Mouse (Mus musculus) forebrain, embryonic 12.5 days (tissue): ENCODE results near the gene Klrb1b. TPM values are rescaled to one million over a fixed set of nuclear protein-coding genes. Genes with fewer than 3 reads are reported as not detected.
A peak's percentile ranks its signal among the peaks of the same experiment; 100 is the strongest.

ENCODE experiments used
- ATAC-seq: fragments of 200-750 bp; cut with Nextera tagmentation; 2 replicates; pipeline ENCODE4 v1.8.0; 2017; ENCODE audit warnings: moderate TSS enrichment; ENCODE audit not compliant: low FRiP score
- H3K27ac ChIP-seq: fragments of 300-500 bp; sonication (generic); 2 replicates; pipeline ENCODE4 v1.5.1; 2016; ENCODE audit warnings: mild to moderate bottlenecking
- H3K27me3 ChIP-seq: fragments of 300-500 bp; sonication (generic); 2 replicates; pipeline ENCODE4 v1.6.1; 2016; ENCODE audit warnings: mild to moderate bottlenecking
- H3K36me3 ChIP-seq: fragments of 300-500 bp; sonication (generic); replicated peaks from 2 replicates; pipeline ENCODE4 v1.6.1; 2016; ENCODE audit warnings: mild to moderate bottlenecking
- H3K4me1 ChIP-seq: fragments of 300-500 bp; sonication (generic); 2 replicates; pipeline ENCODE4 v1.6.1; 2016
- H3K4me2 ChIP-seq: fragments of 300-500 bp; sonication (generic); 2 replicates; pipeline ENCODE4 v1.6.1; 2016; ENCODE audit warnings: mild to moderate bottlenecking, moderate library complexity
- H3K4me3 ChIP-seq: fragments of 300-500 bp; sonication (generic); replicated peaks from 2 replicates; pipeline ENCODE4 v1.5.1; 2016; ENCODE audit warnings: mild to moderate bottlenecking
- H3K9ac ChIP-seq: fragments of 300-500 bp; sonication (generic); 2 replicates; pipeline ENCODE4 v1.6.1; 2016; ENCODE audit warnings: mild to moderate bottlenecking
- H3K9me3 ChIP-seq: fragments of 300-500 bp; sonication (generic); 2 replicates; pipeline ENCODE4 v1.6.1; 2016
- WGBS: fragments of 180-500 bp; shearing (Covaris S2); methylation state at CpG from one replicate; pipeline ENCODE4 v1.1.7; 2016; 5-methylcytosine and 5-hydroxymethylcytosine counted together
- polyA plus RNA-seq: library from polyadenylated mRNA; unstranded; fragments of >200 nt; fragmentation: Nextera tagmentation; extraction: Ambion mirVana; gene quantifications from 2 replicates; pipeline ENCODE4 v1.2.1, GENCODE M21; 2016

Klrb1b gene
- polyA plus RNA-seq, result not detected in 2 replicates

- no peaks in the 10 kb centered on the region for H3K4me1 ChIP-seq
- H3K27ac ChIP-seq, result no peak within 1 kb of the TSS
- ATAC-seq, result no peak
- H3K9me3 ChIP-seq, result no peaks in the 10 kb centered on the region
- H3K36me3 ChIP-seq, result no peaks in the 10 kb centered on the region
- no peak within 1 kb of the TSS for H3K4me3 ChIP-seq
- no peaks in the 10 kb centered on the region for H3K27me3 ChIP-seq
- H3K4me2 ChIP-seq, result no peak within 1 kb of the TSS
- no peak within 1 kb of the TSS for H3K9ac ChIP-seq
- 92% methylated on average over 6 of the region's 6 CpGs for WGBS
These were observed at the start of gene Klrb1b, which contains the start of gene Gm44511 for GRCm38 (mm10) chr6:128826132-128826531. TSS of gene Klrb1b (minus strand) at chr6:128826331. TSS of gene Gm44511 (minus strand) at chr6:128826315.

- Histone ChIP-seq H3K36me3 (no peaks in the 10 kb centered on the region), H3K27me3 (no peaks in the 10 kb centered on the region), H3K4me3 (no peak overlapping the region), H3K4me2 (no peak overlapping the region), H3K4me1 (no peaks in the 10 kb centered on the region), H3K27ac (no peak overlapping the region), H3K9ac (no peak overlapping the region), H3K9me3 (0 out of 2 replicates have a peak, but pooled peaks cover 6% of the 10 kb centered on the region)
- no peak for ATAC-seq
- 84% methylated on average over 1 of the region's 1 CpGs for WGBS
These were observed 45.9 kb upstream of the Klrb1b start for GRCm38 (mm10) chr6:128871910-128872610.

GRCm38 (mm10) chr6:128868861-128869260 is 42.7 kb upstream of the Klrb1b start:
- Histone ChIP-seq H3K4me2 (no peak overlapping the region), H3K27me3 (no peaks in the 10 kb centered on the region), H3K36me3 (no peaks in the 10 kb centered on the region), H3K4me1 (no peaks in the 10 kb centered on the region), H3K4me3 (no peak overlapping the region), H3K9ac (no peak overlapping the region), H3K27ac (no peak overlapping the region), H3K9me3 (no peaks in the 10 kb centered on the region)
- WGBS, result 19% methylated on average over 3 of the region's 3 CpGs
- no peak for ATAC-seq

- no peak overlapping the region for H3K27ac ChIP-seq
- WGBS, result 91% methylated on average over 2 of the region's 2 CpGs
- H3K4me2 ChIP-seq, result no peak overlapping the region
- H3K4me1 ChIP-seq, result 0 out of 2 replicates have a peak, but pooled peaks cover 3% of the 10 kb centered on the region
- H3K27me3 ChIP-seq, result no peaks in the 10 kb centered on the region
- no peak overlapping the region for H3K9ac ChIP-seq
- no peak for ATAC-seq
- no peak overlapping the region for H3K4me3 ChIP-seq
- H3K36me3 ChIP-seq, result no peaks in the 10 kb centered on the region
- no peaks in the 10 kb centered on the region for H3K9me3 ChIP-seq
These were observed 31.8 kb upstream of the Klrb1b start for GRCm38 (mm10) chr6:128857976-128858375.

GRCm38 (mm10) chr6:128856250-128856649 is 30.1 kb upstream of the Klrb1b start:
- H3K36me3 ChIP-seq, result no peaks in the 10 kb centered on the region
- no peak overlapping the region for H3K9ac ChIP-seq
- ATAC-seq, result 0 out of 2 replicates have a peak, but pooled peaks have one; percentile 37
- 0 out of 2 replicates have a peak, but pooled peaks cover 3% of the 10 kb centered on the region for H3K4me1 ChIP-seq
- H3K27ac ChIP-seq, result no peak overlapping the region
- WGBS, result 82% methylated on average over 5 of the region's 5 CpGs
- no peak overlapping the region for H3K4me2 ChIP-seq
- H3K4me3 ChIP-seq, result no peak overlapping the region
- no peaks in the 10 kb centered on the region for H3K27me3 ChIP-seq
- H3K9me3 ChIP-seq, result no peaks in the 10 kb centered on the region

GRCm38 (mm10) chr6:128855477-128855876 is 29.3 kb upstream of the Klrb1b start:
- H3K4me1 ChIP-seq, result 0 out of 2 replicates have a peak, but pooled peaks cover 3% of the 10 kb centered on the region
- WGBS, result 73% methylated on average over 1 of the region's 1 CpGs
- no peaks in the 10 kb centered on the region for H3K36me3 ChIP-seq
- H3K27ac ChIP-seq, result no peak overlapping the region
- H3K9me3 ChIP-seq, result no peaks in the 10 kb centered on the region
- no peak overlapping the region for H3K9ac ChIP-seq
- no peak overlapping the region for H3K4me2 ChIP-seq
- no peak overlapping the region for H3K4me3 ChIP-seq
- no peaks in the 10 kb centered on the region for H3K27me3 ChIP-seq
- no peak for ATAC-seq

- Histone ChIP-seq H3K9ac (no peak overlapping the region), H3K9me3 (no peaks in the 10 kb centered on the region), H3K27ac (no peak overlapping the region), H3K4me1 (0 out of 2 replicates have a peak, but pooled peaks cover 3% of the 10 kb centered on the region), H3K36me3 (no peaks in the 10 kb centered on the region), H3K4me2 (no peak overlapping the region), H3K27me3 (no peaks in the 10 kb centered on the region), H3K4me3 (no peak overlapping the region)
- 88% methylated on average over 3 of the region's 3 CpGs for WGBS
- ATAC-seq, result no peak
These were observed 28.8 kb upstream of the Klrb1b start for GRCm38 (mm10) chr6:128854895-128855294.

- H3K4me3 ChIP-seq, result no peak overlapping the region
- H3K27ac ChIP-seq, result no peak overlapping the region
These were observed 28.1 kb upstream of the Klrb1b start for GRCm38 (mm10) chr6:128854024-128854820.

GRCm38 (mm10) chr6:128852766-128853165 is 26.6 kb upstream of the Klrb1b start:
- no peak for ATAC-seq
- no peak overlapping the region for H3K9ac ChIP-seq
- no peak overlapping the region for H3K4me2 ChIP-seq
- no peak overlapping the region for H3K27ac ChIP-seq
- no peaks in the 10 kb centered on the region for H3K36me3 ChIP-seq
- WGBS, result 93% methylated on average over 3 of the region's 3 CpGs
- no peak overlapping the region for H3K4me3 ChIP-seq
- no peaks in the 10 kb centered on the region for H3K9me3 ChIP-seq
- H3K27me3 ChIP-seq, result no peaks in the 10 kb centered on the region
- H3K4me1 ChIP-seq, result 0 out of 2 replicates have a peak, but pooled peaks cover 3% of the 10 kb centered on the region

More at GRCm38 (mm10) chr6:128854024-128854820, 28.1 kb upstream of the Klrb1b start:
- Histone ChIP-seq H3K9me3 (no peaks in the 10 kb centered on the region), H3K36me3 (no peaks in the 10 kb centered on the region), H3K27me3 (no peaks in the 10 kb centered on the region), H3K9ac (no peak overlapping the region), H3K4me1 (0 out of 2 replicates have a peak, but pooled peaks cover 3% of the 10 kb centered on the region), H3K4me2 (peak overlapping the region; percentile 19; the same call in 1 of the 2 replicates)
- ATAC-seq, result peak; percentile 79
- 45% methylated on average over 12 of the region's 12 CpGs for WGBS

GRCm38 (mm10) chr6:128851151-128851550 is 25.0 kb upstream of the Klrb1b start:
- WGBS, result 88% methylated on average over 2 of the region's 2 CpGs
- H3K27ac ChIP-seq, result no peak overlapping the region

GRCm38 (mm10) chr6:128850671-128851070 is 24.5 kb upstream of the Klrb1b start:
- WGBS, result 88% methylated on average over 2 of the region's 2 CpGs
- Histone ChIP-seq H3K9ac (no peak overlapping the region), H3K4me1 (0 out of 2 replicates have a peak, but pooled peaks cover 3% of the 10 kb centered on the region), H3K36me3 (no peaks in the 10 kb centered on the region), H3K27me3 (no peaks in the 10 kb centered on the region), H3K9me3 (no peaks in the 10 kb centered on the region), H3K4me2 (no peak overlapping the region), H3K27ac (no peak overlapping the region), H3K4me3 (no peak overlapping the region)
- no peak for ATAC-seq

More at GRCm38 (mm10) chr6:128851151-128851550, 25.0 kb upstream of the Klrb1b start:
- Histone ChIP-seq H3K4me2 (no peak overlapping the region), H3K36me3 (no peaks in the 10 kb centered on the region), H3K27me3 (no peaks in the 10 kb centered on the region), H3K9me3 (no peaks in the 10 kb centered on the region), H3K4me3 (no peak overlapping the region), H3K9ac (no peak overlapping the region), H3K4me1 (0 out of 2 replicates have a peak, but pooled peaks cover 3% of the 10 kb centered on the region)
- no peak for ATAC-seq

GRCm38 (mm10) chr6:128849902-128850301 is 23.8 kb upstream of the Klrb1b start:
- Histone ChIP-seq H3K27ac (no peak overlapping the region), H3K4me3 (no peak overlapping the region), H3K9ac (no peak overlapping the region), H3K4me1 (peaks cover 7% of the 10 kb centered on the region; the same call in 1 of the 2 replicates), H3K9me3 (no peaks in the 10 kb centered on the region), H3K27me3 (no peaks in the 10 kb centered on the region), H3K4me2 (no peak overlapping the region), H3K36me3 (no peaks in the 10 kb centered on the region)
- 50% methylated on average over 2 of the region's 2 CpGs for WGBS
- ATAC-seq, result no peak
